Mouse (Mus musculus) intestine, embryonic 16.5 days (tissue): ENCODE results near the gene Col6a3. TPM values are rescaled to one million over a fixed set of nuclear protein-coding genes. Genes with fewer than 3 reads are reported as not detected.
A peak's percentile ranks its signal among the peaks of the same experiment; 100 is the strongest.

Source experiments
- ATAC-seq: fragments of 200-750 bp; cut with Nextera tagmentation; 2 replicates; pipeline ENCODE4 v1.8.0; 2017; ENCODE audit warnings: moderate TSS enrichment, moderate library complexity
- H3K27ac ChIP-seq: fragments of 300-500 bp; sonication (generic); 2 replicates; pipeline ENCODE4 v1.5.1; 2014; ENCODE audit warnings: mild to moderate bottlenecking, low read length
- H3K27me3 ChIP-seq: fragments of 300-500 bp; sonication (generic); replicated peaks from 2 replicates; pipeline ENCODE4 v1.6.1; 2014; ENCODE audit warnings: low read length, control low read depth, mixed read lengths; ENCODE audit not compliant: control insufficient read depth, insufficient read depth
- H3K36me3 ChIP-seq: fragments of 300-500 bp; sonication (generic); 2 replicates; pipeline ENCODE4 v1.6.1; 2014; ENCODE audit warnings: low read length, control low read depth; ENCODE audit not compliant: control insufficient read depth, insufficient read depth
- H3K4me1 ChIP-seq: fragments of 300-500 bp; sonication (generic); 2 replicates; pipeline ENCODE4 v1.6.1; 2014; ENCODE audit warnings: low read length, control low read depth, mixed read lengths; ENCODE audit not compliant: control insufficient read depth, insufficient read depth
- H3K4me2 ChIP-seq: fragments of 300-500 bp; sonication (generic); 2 replicates; pipeline ENCODE4 v1.6.1; 2014; ENCODE audit warnings: low read depth, low read length, control low read depth
- H3K4me3 ChIP-seq: fragments of 300-500 bp; sonication (generic); 2 replicates; pipeline ENCODE4 v1.5.1; 2014; ENCODE audit warnings: mild to moderate bottlenecking, low read length
- H3K9ac ChIP-seq: fragments of 300-500 bp; sonication (generic); 2 replicates; pipeline ENCODE4 v1.6.1; 2014; ENCODE audit warnings: low read depth, low read length
- H3K9me3 ChIP-seq: fragments of 300-500 bp; sonication (generic); 2 replicates; pipeline ENCODE4 v1.6.1; 2016; ENCODE audit warnings: low read length, control low read depth; ENCODE audit not compliant: control insufficient read depth
- WGBS: fragments of 180-500 bp; shearing (Covaris S2); extraction: QIAGEN DNeasy Blood & Tissue Kit; methylation state at CpG from one replicate; pipeline ENCODE4 v1.1.7; 2014; 5-methylcytosine and 5-hydroxymethylcytosine counted together
- polyA plus RNA-seq: library from polyadenylated mRNA; unstranded; fragments of >200 nt; fragmentation: Nextera tagmentation; extraction: Ambion mirVana; gene quantifications from 2 replicates; pipeline ENCODE4 v1.2.1, GENCODE M21; 2015

The Col6a3 gene
- polyA plus RNA-seq, 1 experiment from 2014 or later = 61.9 TPM

- Histone ChIP-seq H3K4me1 (no peaks in the 10 kb centered on the region), H3K4me3 (no peak overlapping the region), H3K36me3 (no peaks in the 10 kb centered on the region), H3K9ac (no peak overlapping the region), H3K27me3 (no peaks in the 10 kb centered on the region), H3K9me3 (no peaks in the 10 kb centered on the region), H3K4me2 (no peak overlapping the region), H3K27ac (peak overlapping the region; percentile 58)
- ATAC-seq = no peak
- 41% methylated on average over 7 of the region's 7 CpGs for WGBS
Measured at GRCm38 (mm10) chr1:90720610-90721241, 123.0 kb downstream of the Col6a3 start.

GRCm38 (mm10) chr1:90718826-90719550 is 124.8 kb downstream of the Col6a3 start:
- ATAC-seq = peak; percentile 78

DNA sequence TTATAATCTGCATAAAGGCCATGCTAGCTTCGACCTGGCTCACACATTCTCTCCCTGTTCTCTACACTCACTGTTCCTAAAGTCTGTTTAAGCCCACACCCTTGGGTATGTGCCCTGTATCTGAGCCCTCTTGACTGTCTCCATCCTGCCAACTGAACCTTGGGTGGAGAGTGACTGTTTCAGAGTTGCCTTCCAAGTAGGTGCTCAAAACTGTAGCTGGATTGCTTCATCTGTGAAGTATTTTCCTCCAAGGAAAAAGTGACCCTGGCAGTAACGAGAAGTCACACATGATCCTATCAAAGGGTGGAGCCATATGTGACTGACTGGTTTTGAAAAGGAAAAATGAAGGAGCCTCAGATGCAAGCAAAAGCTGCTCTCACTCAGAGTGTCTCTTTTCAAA is 127.5 kb downstream of the Col6a3 start:
- H3K4me2 ChIP-seq = no peak overlapping the region
- no peaks in the 10 kb centered on the region for H3K4me1 ChIP-seq
- no peak overlapping the region for H3K4me3 ChIP-seq
- 66% methylated on average over 2 of the region's 2 CpGs for WGBS
- no peaks in the 10 kb centered on the region for H3K9me3 ChIP-seq
- no peak overlapping the region for H3K27ac ChIP-seq
- no peak for ATAC-seq
- H3K27me3 ChIP-seq = no peaks in the 10 kb centered on the region
- no peaks in the 10 kb centered on the region for H3K36me3 ChIP-seq
- H3K9ac ChIP-seq = no peak overlapping the region

More at GRCm38 (mm10) chr1:90718826-90719550, 124.8 kb downstream of the Col6a3 start:
- Histone ChIP-seq H3K4me3 (no peak overlapping the region), H3K4me1 (no peaks in the 10 kb centered on the region), H3K9me3 (no peaks in the 10 kb centered on the region), H3K27me3 (no peaks in the 10 kb centered on the region), H3K36me3 (no peaks in the 10 kb centered on the region), H3K9ac (no peak overlapping the region), H3K4me2 (no peak overlapping the region), H3K27ac (peak overlapping the region; percentile 4; the same call in 1 of the 2 replicates)
- 50% methylated on average over 6 of the region's 6 CpGs for WGBS

Other genes with a start within 250 kb of the Col6a3 start
- 119 TPM in 2 replicates for gene Cops8, start 241.0 kb downstream of the Col6a3 start, polyA plus RNA-seq
- 3.2 and 3.3 TPM in 2 replicates for gene Mlph, start 71.1 kb upstream of the Col6a3 start, polyA plus RNA-seq
- gene Prlh, start 109.1 kb upstream of the Col6a3 start, polyA plus RNA-seq = not detected in 2 replicates
- gene Rab17, start 125.7 kb upstream of the Col6a3 start, polyA plus RNA-seq = 62.2 and 69.3 TPM in 2 replicates
- 69.2 and 73.7 TPM in 2 replicates for gene Lrrfip1, start 154.8 kb upstream of the Col6a3 start, polyA plus RNA-seq